Mouse (Mus musculus): ENCODE data around the gene Tmem204.

- TF ChIP-seq CTCF (IDR thresholded peaks at IDR 0.05; ENCODE audit: low read depth) (no peak), EP300 (optimal IDR thresholded peaks at IDR 0.05) (no peak)
Observed at GRCm38 (mm10) chr17:25045281-25045680, 38.1 kb downstream of the Tmem204 start.
